Mouse (Mus musculus) cortical plate, adult 2 months (tissue): ENCODE data around the gene Abcg1.

ENCODE experiments used
- CTCF ChIP-seq: fragments of 200-500 bp; IDR thresholded peaks from 2 replicates; pipeline ENCODE4 v1.5.1; 2011; ENCODE audit warnings: mild to moderate bottlenecking, control low read depth, low read length; ENCODE audit not compliant: insufficient read depth; ENCODE audit errors: extremely low read depth
- POLR2A ChIP-seq: fragments of 200-500 bp; IDR thresholded peaks from 2 replicates; pipeline ENCODE4 v1.6.1; 2011; ENCODE audit warnings: mild to moderate bottlenecking, low read length, control low read depth; ENCODE audit not compliant: insufficient read depth; ENCODE audit errors: extremely low read depth

DNA sequence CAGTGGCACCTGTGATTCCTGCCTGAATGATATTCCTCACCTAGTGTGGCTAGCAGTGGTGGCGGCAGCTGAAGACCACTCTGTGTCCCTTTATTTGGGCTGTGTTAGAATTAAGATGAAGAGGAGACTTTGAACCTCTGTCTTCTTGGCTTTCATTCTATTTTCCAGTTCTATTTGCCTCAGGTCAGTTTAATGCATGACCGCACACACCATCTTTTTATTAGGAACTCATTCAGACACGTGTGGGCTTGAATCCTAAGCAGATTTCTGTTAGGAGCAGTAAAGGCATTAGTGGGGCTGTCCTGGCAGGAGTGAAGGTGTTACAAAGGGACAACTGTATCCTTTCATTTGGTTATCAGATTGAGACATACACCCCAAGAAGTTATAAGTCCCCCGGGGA, 102.8 kb downstream of the Abcg1 start:
- TF ChIP-seq CTCF (no peak), POLR2A (no peak)
